Mouse (Mus musculus) heart, embryonic 14.5 days (tissue): ENCODE results near the gene Vdac1. TPM values are rescaled to one million over a fixed set of nuclear protein-coding genes. Genes with fewer than 3 reads are reported as not detected.
"Not testable (repeated sequence)": the region's sequence is repeated elsewhere in the genome, so short reads cannot be mapped to it uniquely, and the experiment has no call there.

Experiments
- ATAC-seq: fragments of 200-750 bp; cut with Nextera tagmentation; 2 replicates; pipeline ENCODE4 v1.8.0; 2017; ENCODE audit warnings: low read depth, moderate TSS enrichment; ENCODE audit not compliant: insufficient number of reproducible peaks, insufficient read depth, low FRiP score
- H3K27ac ChIP-seq, 2 experiments: fragments of 200-500 bp in 1 of 2; fragments of 300-500 bp in 1 of 2; sonication (generic) in 1 of 2; replicated peaks in 1 of 2; 2 replicates each; pipeline ENCODE4 v1.5.1; 2012 to 2014; ENCODE audit warnings: low read depth in 2 of 2, low read length in 2 of 2, control low read depth in 1 of 2, mild to moderate bottlenecking in 1 of 2, mixed read lengths in 1 of 2; ENCODE audit not compliant: control insufficient read depth in 1 of 2, insufficient read depth in 1 of 2
- H3K27me3 ChIP-seq: fragments of 300-500 bp; sonication (generic); 2 replicates; pipeline ENCODE4 v1.6.1; 2014; ENCODE audit warnings: mild to moderate bottlenecking, low read length, control low read depth; ENCODE audit not compliant: control insufficient read depth, insufficient read depth
- H3K36me3 ChIP-seq: fragments of 300-500 bp; sonication (generic); 2 replicates; pipeline ENCODE4 v1.6.1; 2014; ENCODE audit warnings: mild to moderate bottlenecking, control low read depth, low read length, mixed read lengths; ENCODE audit not compliant: control insufficient read depth, insufficient read depth
- H3K4me1 ChIP-seq, 2 experiments: fragments of 200-500 bp in 1 of 2; fragments of 300-500 bp in 1 of 2; sonication (generic) in 1 of 2; 2 replicates each; pipeline ENCODE4 v1.6.1; 2012 to 2014; ENCODE audit warnings: low read length in 2 of 2, control low read depth in 1 of 2, mixed read lengths in 1 of 2; ENCODE audit not compliant: control insufficient read depth in 2 of 2, insufficient read depth in 2 of 2
- H3K4me2 ChIP-seq: fragments of 300-500 bp; sonication (generic); 2 replicates; pipeline ENCODE4 v1.6.1; 2014; ENCODE audit warnings: mild to moderate bottlenecking, low read length
- H3K4me3 ChIP-seq, 2 experiments: fragments of 200-500 bp in 1 of 2; fragments of 300-500 bp in 1 of 2; sonication (generic) in 1 of 2; 2 replicates each; pipeline ENCODE4 v1.5.1; 2012 to 2014; ENCODE audit warnings: low read length in 2 of 2, mild to moderate bottlenecking in 2 of 2, control low read depth in 1 of 2, low read depth in 1 of 2, moderate library complexity in 1 of 2; ENCODE audit not compliant: control insufficient read depth in 1 of 2, insufficient read depth in 1 of 2
- H3K9ac ChIP-seq: fragments of 300-500 bp; sonication (generic); 2 replicates; pipeline ENCODE4 v1.6.1; 2014; ENCODE audit warnings: mild to moderate bottlenecking, low read length
- H3K9me3 ChIP-seq: fragments of 300-500 bp; sonication (generic); 2 replicates; pipeline ENCODE4 v1.6.1; 2016; ENCODE audit warnings: low read length, control low read depth; ENCODE audit not compliant: control insufficient read depth
- WGBS: fragments of 180-500 bp; shearing (Covaris S2); extraction: QIAGEN DNeasy Blood & Tissue Kit; methylation state at CpG from one replicate; pipeline ENCODE4 v1.1.7; 2014; 5-methylcytosine and 5-hydroxymethylcytosine counted together
- polyA plus RNA-seq: library from polyadenylated mRNA; unstranded; fragments of >200 nt; fragmentation: Nextera tagmentation; extraction: Ambion mirVana; gene quantifications from 2 replicates; pipeline ENCODE4 v1.2.1, GENCODE M21; 2014

Vdac1 gene
- polyA plus RNA-seq, 1 experiment from 2014 or later, result 409 TPM

DNA sequence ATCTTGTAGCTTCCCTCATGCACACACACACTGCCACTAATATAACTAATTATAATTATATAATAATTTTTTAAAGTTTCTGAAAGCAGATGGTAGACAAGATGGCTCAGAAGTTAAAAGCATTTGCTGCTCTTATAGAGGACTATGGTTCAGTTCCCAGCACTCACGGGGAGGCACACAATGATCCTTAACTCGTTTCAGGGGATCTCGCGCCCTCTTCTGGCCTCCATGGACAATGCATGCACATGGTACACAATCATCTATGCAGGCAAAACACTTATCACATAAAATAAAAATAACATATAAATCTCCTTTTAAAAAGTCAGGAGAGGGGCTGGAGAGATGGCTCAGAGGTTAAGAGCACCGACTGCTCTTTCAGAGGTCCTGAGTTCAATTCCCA is 6.0 kb upstream of the Vdac1 start:
- Histone ChIP-seq H3K27me3 (no peaks in the 10 kb centered on the region), H3K36me3 (no peaks in the 10 kb centered on the region), H3K4me2 (no peak overlapping the region), H3K4me3 (no peak overlapping the region), H3K4me1 (peaks cover 2 to 11% of the 10 kb centered on the region in 2 experiments), H3K9ac (no peak overlapping the region), H3K27ac (no peak overlapping the region), H3K9me3 (no peaks in the 10 kb centered on the region)
- ATAC-seq, result no peak
- WGBS, result 85% methylated on average over 5 of the region's 5 CpGs

DNA sequence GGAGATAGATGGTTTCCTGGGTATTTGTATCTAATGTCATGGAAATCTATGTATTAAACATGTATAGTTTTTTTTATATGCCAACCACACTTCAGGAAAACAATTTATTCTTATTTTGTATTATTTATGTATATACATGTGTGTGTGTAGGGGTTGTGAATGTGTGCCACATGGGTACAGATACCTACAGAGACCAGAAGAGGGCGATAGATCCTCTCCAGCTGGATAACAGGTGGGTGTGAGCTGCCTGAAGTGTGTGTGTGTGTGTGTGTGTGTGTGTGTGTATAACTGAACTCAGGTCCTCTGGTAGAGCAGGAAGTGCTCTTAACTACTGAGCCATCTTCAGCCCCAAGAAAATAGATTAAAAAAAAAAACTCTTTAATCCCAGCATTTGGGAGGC is 5.1 kb upstream of the Vdac1 start:
- Histone ChIP-seq H3K4me1 (peaks cover 8 to 16% of the 10 kb centered on the region in 2 experiments), H3K4me2 (no peak overlapping the region), H3K4me3 (no peak overlapping the region), H3K9me3 (no peaks in the 10 kb centered on the region), H3K9ac (no peak overlapping the region), H3K27me3 (no peaks in the 10 kb centered on the region), H3K36me3 (no peaks in the 10 kb centered on the region), H3K27ac (no peak overlapping the region)
- 81% methylated on average over 1 of the region's 1 CpGs for WGBS
- ATAC-seq, result no peak

DNA sequence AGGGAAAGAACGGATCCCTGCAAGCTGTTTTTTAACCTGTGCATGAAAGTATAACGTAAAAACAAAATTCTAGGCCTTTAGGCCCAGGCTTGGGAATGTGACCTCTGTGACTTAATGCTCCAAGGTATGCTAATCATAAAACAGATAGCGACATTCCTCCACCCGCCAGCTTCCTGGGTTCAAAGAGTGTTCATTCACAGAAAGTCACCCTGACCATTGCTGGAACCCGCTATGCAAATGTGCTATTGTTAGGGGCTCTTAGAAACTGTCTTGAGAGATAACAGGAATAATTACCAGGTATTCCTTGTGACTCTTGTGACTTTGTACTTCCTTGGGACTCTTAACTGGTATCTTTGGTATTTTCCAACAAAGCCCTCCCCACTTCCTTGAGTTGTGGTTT is 3.6 kb upstream of the Vdac1 start:
- 87% methylated on average over 5 of the region's 5 CpGs for WGBS
- peaks cover 8 to 11% of the 10 kb centered on the region in 2 experiments for H3K4me1 ChIP-seq
- not testable (repeated sequence) for ATAC-seq, H3K27me3 ChIP-seq, H3K4me3 ChIP-seq, H3K9ac ChIP-seq, H3K27ac ChIP-seq, H3K9me3 ChIP-seq, H3K36me3 ChIP-seq, H3K4me2 ChIP-seq

- Histone ChIP-seq H3K27ac (no peak overlapping the region), H3K9ac (peak overlapping the region; percentile 16; the same call in 1 of the 2 replicates), H3K36me3 (no peaks in the 10 kb centered on the region), H3K4me2 (no peak overlapping the region), H3K9me3 (no peaks in the 10 kb centered on the region), H3K4me3 (peak overlapping the region in 1 of 2 experiments; percentile 7; a peak in 1 of 4 replicates), H3K27me3 (no peaks in the 10 kb centered on the region), H3K4me1 (peaks cover 15 to 24% of the 10 kb centered on the region in 2 experiments)
- WGBS, result 46% methylated on average over 4 of the region's 4 CpGs
- ATAC-seq, result no peak
These were observed 2.1 kb upstream of the Vdac1 start for GRCm38 (mm10) chr11:52358520-52358919.

GRCm38 (mm10) chr11:52359686-52360470 is 782 bp upstream of the Vdac1 start:
- H3K4me3 ChIP-seq, result peak overlapping the region; percentile 79 to 80
- peak overlapping the region; percentile 92 for H3K4me2 ChIP-seq
- no peak for ATAC-seq
- peaks cover 23 to 38% of the 10 kb centered on the region in 2 experiments for H3K4me1 ChIP-seq
- no peaks in the 10 kb centered on the region for H3K27me3 ChIP-seq
- peak overlapping the region; percentile 96 to 98 for H3K27ac ChIP-seq
- H3K36me3 ChIP-seq, result no peaks in the 10 kb centered on the region
- no peaks in the 10 kb centered on the region for H3K9me3 ChIP-seq
- 15% methylated on average over 22 of the region's 22 CpGs for WGBS
- peak overlapping the region; percentile 99 for H3K9ac ChIP-seq

DNA sequence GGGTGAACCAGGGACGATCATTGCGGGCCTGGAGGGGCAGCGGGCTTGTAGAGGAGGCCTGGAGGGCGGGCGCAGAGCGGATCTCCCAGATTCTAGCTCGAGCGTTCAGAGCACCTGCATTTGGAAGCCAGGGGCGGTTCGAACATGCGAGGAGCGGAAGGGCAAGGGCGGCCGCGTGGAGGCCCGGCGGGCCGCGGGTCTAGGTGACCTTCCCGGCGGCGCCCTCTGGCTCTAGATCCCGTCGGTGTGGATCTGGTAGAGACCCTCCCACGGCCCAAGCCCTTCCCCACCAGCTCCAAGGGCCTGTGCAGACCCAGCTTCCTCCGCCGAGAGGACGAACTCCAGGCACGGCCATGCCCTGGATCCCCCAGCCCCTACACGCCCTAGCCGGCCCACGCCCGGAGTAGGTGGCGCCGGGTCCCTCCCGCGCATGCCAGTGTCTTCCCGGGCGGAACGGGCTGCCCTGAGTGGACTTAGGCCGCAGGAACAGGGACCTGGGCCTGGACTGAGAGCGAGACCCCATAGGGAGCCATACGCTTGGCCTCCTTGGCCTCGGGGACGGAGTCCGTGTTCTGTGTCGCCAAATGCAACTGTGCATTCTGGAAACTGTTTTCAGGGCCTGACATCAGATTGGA is 744 bp downstream of the Vdac1 start:
- ATAC-seq, result peak; percentile 23
- Histone ChIP-seq H3K4me2 (peak overlapping the region; percentile 92), H3K9ac (peak overlapping the region; percentile 99), H3K4me3 (peak overlapping the region; percentile 79 to 80), H3K36me3 (no peaks in the 10 kb centered on the region), H3K9me3 (no peaks in the 10 kb centered on the region), H3K27me3 (no peaks in the 10 kb centered on the region), H3K4me1 (peaks cover 32 to 53% of the 10 kb centered on the region in 2 experiments), H3K27ac (peak overlapping the region; percentile 96 to 98)
- under 1% methylated on average over 47 of the region's 47 CpGs for WGBS

- H3K4me1 ChIP-seq, result peaks cover 40 to 76% of the 10 kb centered on the region in 2 experiments
- peak overlapping the region; percentile 91 to 93; a peak in 3 of 4 replicates for H3K27ac ChIP-seq
- peak overlapping the region; percentile 69 for H3K9ac ChIP-seq
- WGBS, result 76% methylated on average over 2 of the region's 2 CpGs
- no peak for ATAC-seq
- H3K4me3 ChIP-seq, result 0 out of 4 replicates have a peak overlapping the region, but pooled peaks of 1 of the 2 experiments have one; percentile 2
- no peaks in the 10 kb centered on the region for H3K27me3 ChIP-seq
- H3K4me2 ChIP-seq, result peak overlapping the region; percentile 92
- H3K9me3 ChIP-seq, result no peaks in the 10 kb centered on the region
- peaks cover 8% of the 10 kb centered on the region for H3K36me3 ChIP-seq
These were observed 3.7 kb downstream of the Vdac1 start for GRCm38 (mm10) chr11:52364376-52364775.
